Mouse (Mus musculus) kidney, embryonic 16.5 days (tissue): ENCODE measurements around the gene Pknox2. TPM values are rescaled to one million over a fixed set of nuclear protein-coding genes. Genes with fewer than 3 reads are reported as not detected.

Source experiments
- ATAC-seq: fragments of 200-750 bp; cut with Nextera tagmentation; 2 replicates; pipeline ENCODE4 v1.8.0; 2017; ENCODE audit warnings: moderate TSS enrichment; ENCODE audit not compliant: low FRiP score, low TSS enrichment
- H3K27ac ChIP-seq: fragments of 300-500 bp; sonication (generic); 2 replicates; pipeline ENCODE4 v1.5.1; 2014; ENCODE audit warnings: low read length
- H3K27me3 ChIP-seq: fragments of 300-500 bp; sonication (generic); 2 replicates; pipeline ENCODE4 v1.6.1; 2014; ENCODE audit warnings: low read length, control low read depth, mixed read lengths; ENCODE audit not compliant: insufficient read depth
- H3K36me3 ChIP-seq: fragments of 300-500 bp; sonication (generic); 2 replicates; pipeline ENCODE4 v1.6.1; 2014; ENCODE audit warnings: low read length, control low read depth, mixed read lengths; ENCODE audit not compliant: insufficient read depth
- H3K4me1 ChIP-seq: fragments of 300-500 bp; sonication (generic); 2 replicates; pipeline ENCODE4 v1.6.1; 2014; ENCODE audit warnings: low read length, control low read depth, mixed read lengths; ENCODE audit not compliant: insufficient read depth
- H3K4me2 ChIP-seq: fragments of 300-500 bp; sonication (generic); replicated peaks from 2 replicates; pipeline ENCODE4 v1.6.1; 2014; ENCODE audit warnings: low read depth, low read length
- H3K4me3 ChIP-seq: fragments of 300-500 bp; sonication (generic); 2 replicates; pipeline ENCODE4 v1.5.1; 2014; ENCODE audit warnings: mild to moderate bottlenecking, low read length
- H3K9ac ChIP-seq: fragments of 300-500 bp; sonication (generic); replicated peaks from 2 replicates; pipeline ENCODE4 v1.6.1; 2014; ENCODE audit warnings: low read length
- H3K9me3 ChIP-seq: fragments of 300-500 bp; sonication (generic); 2 replicates; pipeline ENCODE4 v1.6.1; 2016; ENCODE audit warnings: low read length, control low read depth
- WGBS: fragments of 180-500 bp; shearing (Covaris S2); extraction: QIAGEN DNeasy Blood & Tissue Kit; methylation state at CpG from one replicate; pipeline ENCODE4 v1.1.7; 2014; 5-methylcytosine and 5-hydroxymethylcytosine counted together
- polyA plus RNA-seq: library from polyadenylated mRNA; unstranded; fragments of >200 nt; fragmentation: Nextera tagmentation; extraction: Ambion mirVana; gene quantifications from 2 replicates; pipeline ENCODE4 v1.2.1, GENCODE M21; 2015

The Pknox2 gene
- polyA plus RNA-seq, 1 experiment from 2014 or later: 11.0 TPM

- ATAC-seq: no peak
- no peak overlapping the region for H3K9ac ChIP-seq
Observed at GRCm38 (mm10) chr9:36990626-36991368, 156.4 kb downstream of the Pknox2 start.

GRCm38 (mm10) chr9:36989991-36990390, 157.2 kb downstream of the Pknox2 start:
- Histone ChIP-seq H3K27me3 (no peaks in the 10 kb centered on the region), H3K4me2 (no peak overlapping the region), H3K9ac (no peak overlapping the region), H3K27ac (no peak overlapping the region), H3K4me1 (peaks cover 9% of the 10 kb centered on the region; the same call in 1 of the 2 replicates), H3K36me3 (no peaks in the 10 kb centered on the region), H3K9me3 (no peaks in the 10 kb centered on the region), H3K4me3 (no peak overlapping the region)
- ATAC-seq: no peak
- 93% methylated on average over 3 of the region's 3 CpGs for WGBS

More at GRCm38 (mm10) chr9:36990626-36991368, 156.4 kb downstream of the Pknox2 start:
- Histone ChIP-seq H3K4me3 (no peak overlapping the region), H3K36me3 (no peaks in the 10 kb centered on the region), H3K4me1 (peaks cover 9% of the 10 kb centered on the region; the same call in 1 of the 2 replicates), H3K27me3 (no peaks in the 10 kb centered on the region), H3K9me3 (no peaks in the 10 kb centered on the region), H3K4me2 (no peak overlapping the region), H3K27ac (no peak overlapping the region)
- 40% methylated on average over 13 of the region's 13 CpGs for WGBS

DNA sequence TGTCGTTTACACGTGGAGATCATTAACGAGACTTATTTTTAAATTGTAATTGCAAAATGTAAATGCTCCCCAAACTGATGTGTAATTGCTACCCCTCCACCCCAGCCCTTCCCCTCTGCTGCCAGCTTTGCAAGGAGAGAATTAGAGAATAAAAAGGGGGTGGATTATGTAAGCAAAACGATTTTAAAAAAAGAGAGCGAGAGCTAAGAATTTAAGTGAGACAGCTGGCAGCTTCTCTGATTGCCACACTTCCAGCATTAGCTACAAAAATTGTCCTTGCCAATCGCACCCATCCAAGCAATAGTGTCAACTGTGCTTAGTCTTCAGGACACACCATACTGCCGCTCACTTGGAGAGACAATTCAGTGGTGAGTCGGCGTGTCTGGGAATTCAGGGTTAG, 162.0 kb downstream of the Pknox2 start:
- Histone ChIP-seq H3K27me3 (no peaks in the 10 kb centered on the region), H3K4me1 (no peaks in the 10 kb centered on the region), H3K9me3 (no peaks in the 10 kb centered on the region), H3K4me3 (no peak overlapping the region), H3K36me3 (no peaks in the 10 kb centered on the region), H3K9ac (no peak overlapping the region), H3K4me2 (no peak overlapping the region), H3K27ac (no peak overlapping the region)
- WGBS: 85% methylated on average over 9 of the region's 9 CpGs
- no peak for ATAC-seq

DNA sequence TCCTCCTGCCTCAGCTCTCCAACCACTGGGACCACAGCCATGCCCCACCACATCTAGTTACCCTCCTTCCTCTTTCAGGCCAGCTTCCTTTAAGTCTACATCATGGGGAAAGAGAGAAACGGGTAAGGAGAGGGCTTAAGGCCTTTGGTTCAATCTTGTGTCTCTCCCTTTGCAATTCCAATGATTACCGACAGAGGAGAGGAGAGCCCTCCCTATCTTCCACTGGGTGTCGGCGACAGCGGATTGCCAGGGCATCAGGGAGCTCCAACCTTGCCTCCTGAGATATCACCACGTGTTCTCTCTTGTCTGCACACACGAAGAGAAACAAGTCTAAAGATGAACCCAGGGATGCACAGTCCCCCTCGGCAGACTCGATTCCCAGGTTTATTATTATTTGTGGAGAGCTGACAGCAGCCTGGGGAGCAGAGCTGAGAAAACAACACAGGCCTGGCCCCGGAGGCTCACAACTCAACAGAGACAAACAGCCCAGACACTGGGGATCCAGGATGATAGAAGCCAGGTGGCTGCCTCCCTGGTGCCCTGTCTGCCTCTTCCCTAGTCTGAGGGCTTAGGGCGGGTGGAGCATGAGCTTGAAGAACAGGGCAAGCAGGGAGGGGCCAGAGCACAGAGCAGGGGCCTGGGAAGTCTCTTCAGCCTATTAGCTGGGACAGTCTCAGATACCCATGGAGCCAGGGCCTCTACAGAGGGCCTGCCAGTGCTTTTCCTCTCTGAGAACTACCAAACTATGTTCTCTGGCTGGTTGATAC, 170.4 kb downstream of the Pknox2 start:
- H3K27ac ChIP-seq: no peak overlapping the region
- WGBS: 30% methylated on average over 11 of the region's 11 CpGs
- H3K4me3 ChIP-seq: no peak overlapping the region
- no peaks in the 10 kb centered on the region for H3K27me3 ChIP-seq
- no peak overlapping the region for H3K4me2 ChIP-seq
- H3K9ac ChIP-seq: no peak overlapping the region
- no peaks in the 10 kb centered on the region for H3K9me3 ChIP-seq
- H3K36me3 ChIP-seq: no peaks in the 10 kb centered on the region
- ATAC-seq: peak; percentile 36; the same call in 1 of the 2 replicates
- peaks cover 8% of the 10 kb centered on the region; the same call in 1 of the 2 replicates for H3K4me1 ChIP-seq

DNA sequence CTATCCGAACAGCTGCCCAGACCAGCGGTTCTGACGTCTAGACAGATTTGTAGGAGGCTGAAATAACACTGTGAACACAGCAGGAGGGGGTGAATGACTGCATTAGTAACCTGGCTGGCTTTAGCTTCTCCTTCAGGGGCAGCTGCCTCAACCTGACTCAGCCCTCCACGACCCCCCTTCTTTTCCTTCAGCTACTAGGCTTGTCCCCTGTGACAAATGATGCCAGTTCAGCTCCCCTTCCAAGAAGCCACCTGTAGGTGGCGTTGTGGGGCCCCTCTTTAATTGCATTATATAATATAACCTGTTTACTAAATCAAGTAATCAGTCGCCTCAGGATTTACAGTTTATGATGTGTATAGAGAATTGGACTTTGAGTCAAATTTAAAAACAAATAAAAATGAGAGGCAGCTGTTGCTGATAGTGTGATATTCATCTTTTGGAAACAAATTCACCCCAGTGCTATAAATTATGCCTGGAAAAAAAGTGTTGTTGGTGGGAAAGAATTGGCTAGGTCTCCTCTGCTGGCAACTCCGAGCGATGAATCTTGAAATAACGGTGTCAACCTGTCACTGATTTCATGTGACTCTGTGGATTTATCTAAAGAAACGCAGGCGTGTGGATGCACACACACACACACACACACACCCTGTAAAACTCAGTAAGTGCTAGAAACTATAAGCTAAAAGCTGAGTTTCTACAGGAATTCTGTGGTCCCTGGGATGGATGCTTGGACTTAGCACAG, 173.6 kb downstream of the Pknox2 start:
- no peaks in the 10 kb centered on the region for H3K9me3 ChIP-seq
- peaks cover 15% of the 10 kb centered on the region; the same call in 1 of the 2 replicates for H3K4me1 ChIP-seq
- H3K36me3 ChIP-seq: no peaks in the 10 kb centered on the region
- H3K4me2 ChIP-seq: no peak overlapping the region
- H3K27me3 ChIP-seq: no peaks in the 10 kb centered on the region
- no peak overlapping the region for H3K27ac ChIP-seq
- H3K4me3 ChIP-seq: no peak overlapping the region
- H3K9ac ChIP-seq: no peak overlapping the region
- WGBS: 40% methylated on average over 11 of the region's 11 CpGs
- no peak for ATAC-seq

- no peaks in the 10 kb centered on the region for H3K36me3 ChIP-seq
- H3K4me1 ChIP-seq: peaks cover 15% of the 10 kb centered on the region; the same call in 1 of the 2 replicates
- no peak overlapping the region for H3K9ac ChIP-seq
- no peak for ATAC-seq
- no peak overlapping the region for H3K27ac ChIP-seq
- 22% methylated on average over 3 of the region's 3 CpGs for WGBS
- H3K4me3 ChIP-seq: no peak overlapping the region
- no peak overlapping the region for H3K4me2 ChIP-seq
- H3K9me3 ChIP-seq: no peaks in the 10 kb centered on the region
- H3K27me3 ChIP-seq: no peaks in the 10 kb centered on the region
Observed at GRCm38 (mm10) chr9:36972089-36972488, 175.1 kb downstream of the Pknox2 start.

GRCm38 (mm10) chr9:36971066-36971465, 176.1 kb downstream of the Pknox2 start:
- H3K9me3 ChIP-seq: no peaks in the 10 kb centered on the region
- H3K27me3 ChIP-seq: no peaks in the 10 kb centered on the region
- no peak overlapping the region for H3K9ac ChIP-seq
- H3K27ac ChIP-seq: no peak overlapping the region
- peak overlapping the region; percentile 16; the same call in 1 of the 2 replicates for H3K4me2 ChIP-seq
- 10% methylated on average over 3 of the region's 3 CpGs for WGBS
- peaks cover 11% of the 10 kb centered on the region; the same call in 1 of the 2 replicates for H3K4me1 ChIP-seq
- no peak overlapping the region for H3K4me3 ChIP-seq
- ATAC-seq: no peak
- H3K36me3 ChIP-seq: no peaks in the 10 kb centered on the region

DNA sequence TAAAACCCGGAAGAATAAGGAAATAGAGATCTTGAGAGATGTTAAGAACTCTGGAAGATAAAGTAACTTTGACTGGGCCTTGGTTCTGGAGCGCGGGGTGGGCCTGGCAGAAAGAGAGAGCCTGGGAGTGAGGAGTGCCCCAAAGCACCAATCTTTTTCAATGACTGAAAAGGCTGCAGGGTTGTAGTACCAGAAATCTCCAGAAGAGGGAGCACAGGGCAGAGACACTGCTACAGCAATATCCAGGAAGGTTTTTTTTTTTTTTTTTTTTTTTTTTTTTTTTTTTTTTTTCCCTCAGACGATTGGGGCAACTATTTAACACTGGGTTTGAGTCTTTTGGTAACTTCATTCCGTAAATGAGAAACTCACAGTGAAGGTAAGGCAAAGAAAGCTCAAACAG, 176.6 kb downstream of the Pknox2 start:
- WGBS: 7% methylated on average over 5 of the region's 5 CpGs
- Histone ChIP-seq H3K27me3 (no peaks in the 10 kb centered on the region), H3K4me2 (peak overlapping the region; percentile 16; the same call in 1 of the 2 replicates), H3K36me3 (no peaks in the 10 kb centered on the region), H3K9me3 (no peaks in the 10 kb centered on the region), H3K4me3 (no peak overlapping the region), H3K4me1 (peaks cover 11% of the 10 kb centered on the region; the same call in 1 of the 2 replicates), H3K9ac (no peak overlapping the region), H3K27ac (no peak overlapping the region)
- no peak for ATAC-seq

- no peak overlapping the region for H3K4me3 ChIP-seq
- ATAC-seq: no peak
- no peak overlapping the region for H3K27ac ChIP-seq
- 95% methylated on average over 1 of the region's 1 CpGs for WGBS
- H3K27me3 ChIP-seq: no peaks in the 10 kb centered on the region
- no peak overlapping the region for H3K4me2 ChIP-seq
- no peaks in the 10 kb centered on the region for H3K9me3 ChIP-seq
- no peaks in the 10 kb centered on the region for H3K36me3 ChIP-seq
- H3K4me1 ChIP-seq: peaks cover 11% of the 10 kb centered on the region; the same call in 1 of the 2 replicates
- no peak overlapping the region for H3K9ac ChIP-seq
Observed at GRCm38 (mm10) chr9:36969131-36969530, 178.1 kb downstream of the Pknox2 start.
